Mouse (Mus musculus) left cerebral cortex, postnatal 14 days (tissue): ENCODE measurements around the gene Zbtb20. TPM values are rescaled to one million over a fixed set of nuclear protein-coding genes. Genes with fewer than 3 reads are reported as not detected.

Experiments
- DNase-seq, 2 experiments: peaks; one replicate each; pipeline ENCODE4 v3.0.0; 2021 to 2022; ENCODE audit warnings: low spot score in 2 of 2, mixed read lengths in 1 of 2
- intact Hi-C: fragments of 180-260 bp; cut with DNase I; formaldehyde crosslinking; loops from one replicate; pipeline ENCODE4 v1.15.1; 2025
- total RNA-seq, 2 experiments: library from RNA; stranded (reverse); gene quantifications; 2 replicates each; pipeline ENCODE4 v1.2.3; 2021

Gene Zbtb20
- total RNA-seq, 2 experiments from 2014 or later, result 48.4 to 53.0 TPM

- intact Hi-C loops, result loop anchor here (5.0 kb wide), 1 partner anchor 61 kb away; no protein-coding TSS in a partner anchor
- no peak for DNase-seq
Measured at GRCm38 (mm10) chr16:43511531-43511930, 635.9 kb downstream of the Zbtb20 start.

- intact Hi-C loops, result loop anchor here (5.0 kb wide), 1 partner anchor 58 kb away; no protein-coding TSS in a partner anchor
- no peak for DNase-seq
Measured at GRCm38 (mm10) chr16:43513933-43514332, 638.3 kb downstream of the Zbtb20 start.

GRCm38 (mm10) chr16:43515538-43515937 is 639.9 kb downstream of the Zbtb20 start:
- peak in 1 of 2 experiments; percentile 34 for DNase-seq
- intact Hi-C loops, result no loop called here

- intact Hi-C loops, result no loop called here
Measured at GRCm38 (mm10) chr16:43520274-43520673, 644.6 kb downstream of the Zbtb20 start.

GRCm38 (mm10) chr16:43522482-43522881 is 646.8 kb downstream of the Zbtb20 start:
- DNase-seq, result no peak

More at GRCm38 (mm10) chr16:43520274-43520673, 644.6 kb downstream of the Zbtb20 start:
- no peak for DNase-seq

GRCm38 (mm10) chr16:43524179-43524578 is 648.5 kb downstream of the Zbtb20 start:
- intact Hi-C loops, result no loop called here
- no peak for DNase-seq

More at GRCm38 (mm10) chr16:43522482-43522881, 646.8 kb downstream of the Zbtb20 start:
- intact Hi-C loops, result no loop called here

GRCm38 (mm10) chr16:43525624-43526023 is 649.9 kb downstream of the Zbtb20 start:
- DNase-seq, result no peak
- intact Hi-C loops, result no loop called here

- DNase-seq, result no peak
- intact Hi-C loops, result no loop called here
Measured at GRCm38 (mm10) chr16:43528300-43528699, 652.6 kb downstream of the Zbtb20 start.

GRCm38 (mm10) chr16:43531328-43531727 is 655.6 kb downstream of the Zbtb20 start:
- intact Hi-C loops, result no loop called here
- no peak for DNase-seq

- peak in 1 of 2 experiments; percentile 22 for DNase-seq
- intact Hi-C loops, result no loop called here
Measured at GRCm38 (mm10) chr16:43534103-43534502, 658.4 kb downstream of the Zbtb20 start.

GRCm38 (mm10) chr16:43535912-43536311 is 660.2 kb downstream of the Zbtb20 start:
- intact Hi-C loops, result no loop called here
- DNase-seq, result no peak

GRCm38 (mm10) chr16:43537163-43537562 is 661.5 kb downstream of the Zbtb20 start:
- intact Hi-C loops, result no loop called here
- no peak for DNase-seq

GRCm38 (mm10) chr16:43539659-43540096 is 664.0 kb downstream of the Zbtb20 start:
- intact Hi-C loops, result loop anchor here (5.0 kb wide), 1 partner anchor 53 kb away; no protein-coding TSS in a partner anchor
- no peak for DNase-seq

GRCm38 (mm10) chr16:43540108-43540507 is 664.4 kb downstream of the Zbtb20 start:
- DNase-seq, result peak in 1 of 2 experiments; percentile 47
- intact Hi-C loops, result loop anchor here (5.0 kb wide), 1 partner anchor 52 kb away; no protein-coding TSS in a partner anchor

- no peak for DNase-seq
Measured at GRCm38 (mm10) chr16:43540546-43541167, 665.0 kb downstream of the Zbtb20 start.

GRCm38 (mm10) chr16:43545261-43545660 is 669.6 kb downstream of the Zbtb20 start:
- intact Hi-C loops, result no loop called here
- DNase-seq, result no peak

More at GRCm38 (mm10) chr16:43540546-43541167, 665.0 kb downstream of the Zbtb20 start:
- intact Hi-C loops, result loop anchor here (5.0 kb wide), 1 partner anchor 52 kb away; no protein-coding TSS in a partner anchor

GRCm38 (mm10) chr16:43547323-43548180 is 671.9 kb downstream of the Zbtb20 start:
- intact Hi-C loops, result no loop called here
- no peak for DNase-seq

- no peak for DNase-seq
- intact Hi-C loops, result no loop called here
Measured at GRCm38 (mm10) chr16:43548774-43549173, 673.1 kb downstream of the Zbtb20 start.

GRCm38 (mm10) chr16:43549425-43550089 is 673.9 kb downstream of the Zbtb20 start:
- no peak for DNase-seq
- intact Hi-C loops, result no loop called here

GRCm38 (mm10) chr16:43552443-43552842 is 676.8 kb downstream of the Zbtb20 start:
- no peak for DNase-seq
- intact Hi-C loops, result no loop called here
